Mouse (Mus musculus) G1E (cell line): Measurements from ENCODE around the gene Mttp. TPM values are rescaled to one million over a fixed set of nuclear protein-coding genes. Genes with fewer than 3 reads are reported as not detected.

Source experiments
- ATAC-seq: 2 replicates; pipeline ENCODE4 v1.8.0; 2016; ENCODE audit warnings: mild to moderate bottlenecking; ENCODE audit not compliant: insufficient number of reproducible peaks, poor library complexity, low FRiP score, severe bottlenecking; ENCODE audit errors: extremely low read depth
- DNase-seq: peaks from one replicate; pipeline ENCODE4 v3.0.0; 2012; ENCODE audit warnings: low spot score
- H3K27me3 ChIP-seq: 2 replicates; pipeline ENCODE4 v1.6.1; 2012; ENCODE audit warnings: mild to moderate bottlenecking, low read length, inconsistent platforms; ENCODE audit not compliant: insufficient read depth
- H3K36me3 ChIP-seq: replicated peaks from 2 replicates; pipeline ENCODE3; 2012; ENCODE audit warnings: mild to moderate bottlenecking, inconsistent platforms
- H3K4me1 ChIP-seq: 2 replicates; pipeline ENCODE4 v1.6.1; 2012; ENCODE audit warnings: low read depth, low read length, inconsistent platforms, mixed read lengths; ENCODE audit not compliant: insufficient read depth
- H3K4me3 ChIP-seq: 2 replicates; pipeline ENCODE4 v1.5.1; 2012; ENCODE audit warnings: low read depth, mild to moderate bottlenecking, inconsistent platforms, low read length, moderate library complexity, mixed read lengths
- H3K9me3 ChIP-seq: replicated peaks from 2 replicates; pipeline ENCODE4 v1.6.1; 2012; ENCODE audit warnings: inconsistent platforms
- CTCF ChIP-seq: IDR thresholded peaks from 2 replicates; pipeline ENCODE4 v1.5.1; 2012; ENCODE audit warnings: low read depth, low read length, inconsistent platforms, mixed read lengths
- GATA1 ChIP-seq: IDR thresholded peaks from 2 replicates; pipeline ENCODE4 v1.6.1; 2012; ENCODE audit warnings: borderline replicate concordance, low read length, inconsistent platforms, mixed read lengths
- GATA2 ChIP-seq: IDR thresholded peaks from 2 replicates; pipeline ENCODE4 v1.6.1; 2012; ENCODE audit warnings: low read depth, low read length, inconsistent platforms, borderline replicate concordance
- POLR2AphosphoS5 ChIP-seq: IDR thresholded peaks from 2 replicates; pipeline ENCODE4 v1.6.1; 2012; ENCODE audit warnings: low read depth, low read length, inconsistent platforms; ENCODE audit not compliant: insufficient replicate concordance
- TAL1 ChIP-seq: conservative IDR thresholded peaks from 2 replicates; pipeline ENCODE4 v1.6.1; 2012; ENCODE audit warnings: low read depth, low read length, inconsistent platforms, mixed read lengths
- polyA plus RNA-seq: library from polyadenylated mRNA; stranded (reverse); fragments of >175 nt; gene quantifications from 2 replicates; pipeline ENCODE4 v1.2.3, GENCODE M21; 2012
- total RNA-seq, 2 experiments: library from RNA; stranded (forward) in 1 of 2; stranded (reverse) in 1 of 2; fragments of 200-1000 nt in 1 of 2; fragments of >200 nt in 1 of 2; fragmentation: Nextera tagmentation in 1 of 2; gene quantifications; 2 replicates each; pipeline ENCODE4 v1.2.3; 2014 to 2017

The Mttp gene
- total and polyA plus RNA-seq, 3 experiments, result 0.42 to 8.0 (median 3.4) TPM

DNA sequence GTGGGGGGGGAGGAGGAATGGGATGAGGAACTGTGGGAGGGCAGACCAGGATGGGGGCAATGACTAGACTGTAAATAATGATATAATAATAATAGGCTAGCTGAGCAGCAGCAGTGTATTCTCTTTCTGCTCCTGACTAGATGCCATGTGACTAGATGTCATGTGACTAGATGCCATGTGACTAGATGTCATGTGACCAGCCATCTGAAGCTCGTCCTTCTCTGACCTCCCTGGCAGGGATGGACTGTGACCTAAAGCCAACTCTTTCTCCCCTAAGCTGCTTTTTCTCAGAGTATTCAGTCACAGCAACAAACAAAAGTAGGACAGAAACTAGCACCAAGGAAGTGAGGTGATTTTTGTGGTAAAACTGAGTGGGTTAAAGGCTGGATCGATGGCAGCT, 37.3 kb upstream of the Mttp start:
- H3K27me3 ChIP-seq, result peaks cover 19% of the 10 kb centered on the region
- H3K36me3 ChIP-seq, result no peaks in the 10 kb centered on the region
- DNase-seq, result no peak

GRCm38 (mm10) chr3:138175551-138175950, 30.8 kb upstream of the Mttp start:
- Histone ChIP-seq H3K4me1 (no peaks in the 10 kb centered on the region), H3K4me3 (no peak overlapping the region), H3K36me3 (no peaks in the 10 kb centered on the region), H3K9me3 (no peaks in the 10 kb centered on the region), H3K27me3 (peaks cover 33% of the 10 kb centered on the region)
- TF ChIP-seq CTCF (no peak), GATA2 (no peak), TAL1 (no peak), GATA1 (no peak), POLR2AphosphoS5 (no peak)
- DNase-seq (no peak), ATAC-seq (no peak)

More for the DNA sequence above, 37.3 kb upstream of the Mttp start:
- ATAC-seq, result peak; percentile 28; the same call in 1 of the 2 replicates
- Histone ChIP-seq H3K4me3 (no peak overlapping the region), H3K9me3 (no peaks in the 10 kb centered on the region), H3K4me1 (0 out of 2 replicates have a peak, but pooled peaks cover 3% of the 10 kb centered on the region)
- TF ChIP-seq POLR2AphosphoS5 (no peak), CTCF (no peak), GATA2 (no peak), GATA1 (no peak), TAL1 (no peak)

GRCm38 (mm10) chr3:138173291-138173690, 28.5 kb upstream of the Mttp start:
- DNase-seq, result no peak
- ATAC-seq, result no peak
- no peak for TF ChIP-seq POLR2AphosphoS5
- H3K27me3 ChIP-seq, result peaks cover 28% of the 10 kb centered on the region
- H3K9me3 ChIP-seq, result no peaks in the 10 kb centered on the region
- H3K4me1 ChIP-seq, result no peaks in the 10 kb centered on the region
- no peak overlapping the region for H3K4me3 ChIP-seq
- no peaks in the 10 kb centered on the region for H3K36me3 ChIP-seq

DNA sequence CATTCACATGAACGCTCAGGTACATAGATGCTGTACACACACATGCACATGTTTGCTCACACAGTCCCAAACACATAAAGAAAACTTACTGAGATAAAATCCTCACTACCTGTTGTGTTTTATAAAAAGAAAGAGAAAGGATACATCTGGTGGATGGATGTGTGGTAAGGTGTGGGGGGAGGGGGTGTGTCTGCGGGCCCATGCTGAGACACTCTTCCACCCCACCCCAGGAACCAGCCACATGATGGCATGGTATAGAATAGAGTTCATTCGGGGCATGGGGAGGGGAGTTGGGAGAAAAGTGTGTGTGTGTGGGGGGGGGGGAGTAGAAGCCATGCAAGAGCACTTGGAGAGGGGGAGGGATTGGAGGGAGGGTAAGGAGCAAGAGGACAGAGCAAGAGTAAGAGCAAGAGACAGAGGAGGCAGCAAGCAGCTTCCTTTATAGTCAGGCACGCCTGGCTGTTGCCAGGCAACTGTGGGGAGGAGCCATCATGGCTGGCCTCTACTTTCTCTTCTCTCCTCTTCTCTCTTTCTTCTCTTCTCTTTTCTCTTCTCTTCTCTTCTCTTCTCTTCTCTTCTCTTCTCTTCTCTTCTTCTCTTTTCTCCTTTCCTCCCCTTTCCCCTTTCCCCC, 17.9 kb upstream of the Mttp start:
- ATAC-seq, result no peak
- TF ChIP-seq GATA1 (no peak), GATA2 (no peak), CTCF (no peak), TAL1 (no peak), POLR2AphosphoS5 (no peak)

GRCm38 (mm10) chr3:138161623-138162022, 16.9 kb upstream of the Mttp start:
- Histone ChIP-seq H3K27me3 (peaks cover 3% of the 10 kb centered on the region), H3K4me1 (peaks cover 2% of the 10 kb centered on the region; the same call in 1 of the 2 replicates), H3K9me3 (no peaks in the 10 kb centered on the region), H3K4me3 (no peak overlapping the region), H3K36me3 (peaks cover 22% of the 10 kb centered on the region)
- no peak for DNase-seq
- ATAC-seq, result no peak
- TF ChIP-seq GATA1 (no peak), POLR2AphosphoS5 (no peak), TAL1 (no peak), GATA2 (no peak), CTCF (no peak)

More for the DNA sequence above, 17.9 kb upstream of the Mttp start:
- H3K9me3 ChIP-seq, result no peaks in the 10 kb centered on the region
- no peak overlapping the region for H3K4me3 ChIP-seq
- peaks cover 2% of the 10 kb centered on the region; the same call in 1 of the 2 replicates for H3K4me1 ChIP-seq
- no peak for DNase-seq
- peaks cover 19% of the 10 kb centered on the region for H3K36me3 ChIP-seq
- peaks cover 3% of the 10 kb centered on the region for H3K27me3 ChIP-seq

DNA sequence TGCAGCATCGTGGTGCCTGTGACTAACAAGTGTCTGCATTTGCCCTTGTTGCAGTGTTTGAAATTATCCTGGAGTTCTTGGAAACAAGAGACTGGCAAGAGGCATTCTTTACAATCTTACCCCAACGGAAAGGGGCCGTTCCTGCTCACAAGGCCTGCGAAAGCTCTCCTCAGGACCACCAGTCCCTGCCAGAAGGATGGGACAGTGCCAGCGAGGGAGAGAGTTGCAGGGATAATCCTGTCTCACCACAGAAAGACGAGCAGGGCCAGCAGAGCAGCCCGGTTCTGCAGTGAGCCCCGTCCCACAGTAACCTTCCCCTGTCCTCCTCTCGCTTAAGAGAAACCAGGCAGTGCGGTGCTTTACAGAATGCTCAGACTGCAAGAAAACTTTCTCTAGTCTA, 11.9 kb upstream of the Mttp start:
- peaks cover 62% of the 10 kb centered on the region for H3K36me3 ChIP-seq

More for the DNA sequence above, 11.9 kb upstream of the Mttp start:
- DNase-seq (no peak), ATAC-seq (no peak)
- TF ChIP-seq GATA2, result no peak
- no peak for TF ChIP-seq GATA1
- no peak for TF ChIP-seq POLR2AphosphoS5
- no peak for TF ChIP-seq TAL1
- no peak for TF ChIP-seq CTCF
- no peaks in the 10 kb centered on the region for H3K4me1 ChIP-seq
- no peaks in the 10 kb centered on the region for H3K9me3 ChIP-seq
- H3K4me3 ChIP-seq, result no peak overlapping the region
- no peaks in the 10 kb centered on the region for H3K27me3 ChIP-seq
